Comparison of ENCODE assay signal across 8 mouse cellular contexts in genomic region chr2:165857841-165858426, GRCm38 (mm10). TPM values are rescaled to one million over a fixed set of nuclear protein-coding genes. Genes with fewer than 3 reads are reported as not detected.
A peak's percentile ranks its signal among the peaks of the same experiment; 100 is the strongest.
DNase-seq lines count a peak whose midpoint lies in the region; ATAC-seq and TF ChIP-seq lines count a peak whose summit lies in the region.

No protein-coding gene starts in this region.

- CTCF ChIA-PET in Patski (lab: Charles Lee), result interaction anchor here (1.0 to 2.5 kb wide), 5 partner anchors 23 to 32 kb away, joined by 5 to 10 read pairs (median 7); no protein-coding TSS in a partner anchor

- H3K4me2 ChIP-seq in embryonic facial prominence, embryonic 12.5 days (replicated peaks), result peak overlapping the region; percentile 34
- H3K4me2 ChIP-seq in heart, embryonic 14.5 days (ENCODE audit: low read length), result peak overlapping the region; percentile 56
- H3K4me2 ChIP-seq in kidney, postnatal 0 days (ENCODE audit: low read length), result peak overlapping the region; percentile 35; the same call in 1 of the 2 replicates
- peak overlapping the region; percentile 49 for H3K4me2 ChIP-seq in stomach, embryonic 16.5 days (ENCODE audit: low read depth, low read length)

- peak; percentile 29 for ATAC-seq in Patski
- no peak for ATAC-seq in embryonic facial prominence, embryonic 12.5 days (ENCODE audit: insufficient number of reproducible peaks, insufficient read depth, low FRiP score, low TSS enrichment)
- ATAC-seq in heart, embryonic 14.5 days (ENCODE audit: insufficient number of reproducible peaks, insufficient read depth, low FRiP score, low read depth), result 0 out of 2 replicates have a peak, but pooled peaks have one; percentile 14
- ATAC-seq in kidney, postnatal 0 days (replicated peaks; ENCODE audit: low FRiP score, low read depth), result peak; percentile 55; the same call in 1 of the 2 replicates
- ATAC-seq in stomach, embryonic 16.5 days (ENCODE audit: insufficient read depth, low FRiP score), result peak; percentile 39; the same call in 1 of the 2 replicates

- H3K4me3 ChIP-seq in E14TG2a.4 (replicated peaks; ENCODE audit: low read length), result peak overlapping the region; percentile 80
- no peak overlapping the region for H3K4me3 ChIP-seq in embryonic facial prominence, embryonic 12.5 days
- peak overlapping the region; percentile 29 to 30; a peak in 3 of 4 replicates for H3K4me3 ChIP-seq in heart, embryonic 14.5 days (ENCODE audit: control insufficient read depth in 1 of 2, insufficient read depth in 1 of 2, low read depth in 1 of 2, low read length in 2 of 2)
- H3K4me3 ChIP-seq in kidney, postnatal 0 days (replicated peaks; ENCODE audit: low read depth, low read length), result no peak overlapping the region
- H3K4me3 ChIP-seq in stomach, embryonic 16.5 days (replicated peaks; ENCODE audit: low read length), result peak overlapping the region; percentile 17; the same call in 1 of the 2 replicates

- H3K27me3 ChIP-seq in E14TG2a.4 (ENCODE audit: insufficient read depth, low read length) (no peaks in the 10 kb centered on the region), Patski (no peaks in the 10 kb centered on the region)
- no peaks in the 10 kb centered on the region for H3K27me3 ChIP-seq in embryonic facial prominence, embryonic 12.5 days
- no peaks in the 10 kb centered on the region for H3K27me3 ChIP-seq in heart, embryonic 14.5 days (ENCODE audit: control insufficient read depth, insufficient read depth, low read length)
- no peaks in the 10 kb centered on the region for H3K27me3 ChIP-seq in kidney, postnatal 0 days (ENCODE audit: insufficient read depth, low read length)
- no peaks in the 10 kb centered on the region for H3K27me3 ChIP-seq in stomach, embryonic 16.5 days (ENCODE audit: control insufficient read depth, insufficient read depth, low read length)

- 5% methylated on average over 22 of the region's 22 CpGs for WGBS in embryonic facial prominence, embryonic 12.5 days
- 3% methylated on average over 19 of the region's 22 CpGs for WGBS in heart, embryonic 14.5 days
- WGBS in kidney, postnatal 0 days, result under 1% methylated on average over 22 of the region's 22 CpGs
- WGBS in stomach, embryonic 16.5 days, result 3% methylated on average over 22 of the region's 22 CpGs

- in situ Hi-C loops in Patski (cut with MboI; ENCODE audit: low pct_unique_long_range_greater_than_20kb), result no loop called here

- H3K36me3 ChIP-seq in E14TG2a.4 (ENCODE audit: insufficient read depth, low read length), result peaks cover 58% of the 10 kb centered on the region
- H3K36me3 ChIP-seq in embryonic facial prominence, embryonic 12.5 days, result 0 out of 2 replicates have a peak, but pooled peaks cover 7% of the 10 kb centered on the region
- H3K36me3 ChIP-seq in heart, embryonic 14.5 days (ENCODE audit: control insufficient read depth, insufficient read depth, low read length), result peaks cover 4% of the 10 kb centered on the region; the same call in 1 of the 2 replicates
- no peaks in the 10 kb centered on the region for H3K36me3 ChIP-seq in kidney, postnatal 0 days (ENCODE audit: insufficient read depth, low read length)
- no peaks in the 10 kb centered on the region for H3K36me3 ChIP-seq in stomach, embryonic 16.5 days (ENCODE audit: control insufficient read depth, insufficient read depth, low read length)

- H3K9me3 ChIP-seq in E14TG2a.4 (ENCODE audit: low read length), result no peaks in the 10 kb centered on the region
- no peaks in the 10 kb centered on the region for H3K9me3 ChIP-seq in embryonic facial prominence, embryonic 12.5 days
- H3K9me3 ChIP-seq in heart, embryonic 14.5 days (ENCODE audit: control insufficient read depth, low read length), result no peaks in the 10 kb centered on the region
- no peaks in the 10 kb centered on the region for H3K9me3 ChIP-seq in kidney, postnatal 0 days (replicated peaks; ENCODE audit: low read length)
- H3K9me3 ChIP-seq in stomach, embryonic 16.5 days (replicated peaks; ENCODE audit: control insufficient read depth, low read length), result no peaks in the 10 kb centered on the region

- no peak for TF ChIP-seq CTCF in E14TG2a.4 (conservative IDR thresholded peaks at IDR 0.05; ENCODE audit: low read length)
- TF ChIP-seq CTCF in Patski (IDR thresholded peaks at IDR 0.05), result no peak
- TF ChIP-seq CTCF in kidney, postnatal 0 days (IDR thresholded peaks at IDR 0.05; ENCODE audit: low read depth), result no peak

- POLR2A ChIA-PET in Patski (lab: Charles Lee), result interaction anchor here (1.2 to 5.9 kb wide), 4 partner anchors 10 to 42 kb away, joined by 3 to 54 read pairs (median 18); no protein-coding TSS in a partner anchor

- H3K4me1 ChIP-seq in E14TG2a.4 (replicated peaks; ENCODE audit: low read depth, low read length), result peaks cover 95% of the 10 kb centered on the region
- H3K4me1 ChIP-seq in embryonic facial prominence, embryonic 12.5 days, result peaks cover 68% of the 10 kb centered on the region
- H3K4me1 ChIP-seq in heart, embryonic 14.5 days (ENCODE audit: control insufficient read depth in 2 of 2, insufficient read depth in 2 of 2, low read length in 2 of 2), result peaks cover 51 to 68% of the 10 kb centered on the region in 2 experiments
- H3K4me1 ChIP-seq in kidney, postnatal 0 days (replicated peaks; ENCODE audit: insufficient read depth, low read length), result peaks cover 59% of the 10 kb centered on the region
- H3K4me1 ChIP-seq in stomach, embryonic 16.5 days (ENCODE audit: control insufficient read depth, insufficient read depth, low read length), result peaks cover 77% of the 10 kb centered on the region

- no peak for DNase-seq in Patski (ENCODE audit: low read depth, low spot score)
- DNase-seq in kidney, postnatal 0 days (ENCODE audit: low spot score), result peak; percentile 75
- DNase-seq in lung, postnatal 25 days (ENCODE audit: low spot score), result peak; percentile 46
- no peak for DNase-seq in spleen, postnatal 14 days (ENCODE audit: low spot score in 2 of 2)

- H3K9ac ChIP-seq in embryonic facial prominence, embryonic 12.5 days, result peak overlapping the region; percentile 49; the same call in 1 of the 2 replicates
- peak overlapping the region; percentile 76 for H3K9ac ChIP-seq in heart, embryonic 14.5 days (ENCODE audit: low read length)
- peak overlapping the region; percentile 54 for H3K9ac ChIP-seq in kidney, postnatal 0 days (ENCODE audit: low read depth, low read length)
- H3K9ac ChIP-seq in stomach, embryonic 16.5 days (ENCODE audit: low read length), result peak overlapping the region; percentile 74

- peak overlapping the region; percentile 97 for H3K27ac ChIP-seq in embryonic facial prominence, embryonic 12.5 days
- H3K27ac ChIP-seq in heart, embryonic 14.5 days (replicated peaks in 1 of 2; ENCODE audit: control insufficient read depth in 1 of 2, insufficient read depth in 1 of 2, low read depth in 2 of 2, low read length in 2 of 2), result peak overlapping the region; percentile 94 to 97
- peak overlapping the region; percentile 98 for H3K27ac ChIP-seq in kidney, postnatal 0 days
- peak overlapping the region; percentile 99 for H3K27ac ChIP-seq in stomach, embryonic 16.5 days (ENCODE audit: low read length)

RNA-seq across cellular contexts. Expression of gene Zmynd8, which starts 40.9 kb away (rescaled TPM):
- 98.3 TPM for polyA plus RNA-seq in Patski (2021)
- polyA plus RNA-seq in embryonic facial prominence, embryonic 12.5 days (2016; fragmentation: Nextera tagmentation; extraction: Ambion mirVana), result 58.9 and 64.2 TPM in 2 replicates
- 35.9 and 38.0 TPM in 2 replicates for polyA plus RNA-seq in heart, embryonic 14.5 days (2014; fragmentation: Nextera tagmentation; extraction: Ambion mirVana)
- 39.6 and 41.7 TPM in 2 replicates for polyA plus RNA-seq in kidney, postnatal 0 days (2015; fragmentation: Nextera tagmentation; extraction: Ambion mirVana)
- 45.1 and 45.3 TPM in 2 replicates for polyA plus RNA-seq in stomach, embryonic 16.5 days (2015; fragmentation: Nextera tagmentation; extraction: Ambion mirVana)

Comparison
In these comparisons a context has a peak if more than half of its experiments do, and no peak if none do; other contexts are left out.
1. H3K4me3 ChIP-seq: peak in E14TG2a.4 (single experiment), heart, embryonic 14.5 days (2 of 2) and stomach, embryonic 16.5 days (single experiment); none in embryonic facial prominence, embryonic 12.5 days (single experiment) and kidney, postnatal 0 days (single experiment).
2. DNase-seq: peak in kidney, postnatal 0 days (single experiment) and lung, postnatal 25 days (single experiment); none in Patski (single experiment) and spleen, postnatal 14 days (0 of 2).
3. Peak in every context shown above with its lines, with median percentiles within 50 percentile points of each other: H3K27ac ChIP-seq, H3K4me2 ChIP-seq and H3K9ac ChIP-seq.